Mouse (Mus musculus): ENCODE measurements around the gene A030014E15Rik.
"Not testable (repeated sequence)": the region's sequence is repeated elsewhere in the genome, so short reads cannot be mapped to it uniquely, and the experiment has no call there.

The A030014E15Rik gene

DNA sequence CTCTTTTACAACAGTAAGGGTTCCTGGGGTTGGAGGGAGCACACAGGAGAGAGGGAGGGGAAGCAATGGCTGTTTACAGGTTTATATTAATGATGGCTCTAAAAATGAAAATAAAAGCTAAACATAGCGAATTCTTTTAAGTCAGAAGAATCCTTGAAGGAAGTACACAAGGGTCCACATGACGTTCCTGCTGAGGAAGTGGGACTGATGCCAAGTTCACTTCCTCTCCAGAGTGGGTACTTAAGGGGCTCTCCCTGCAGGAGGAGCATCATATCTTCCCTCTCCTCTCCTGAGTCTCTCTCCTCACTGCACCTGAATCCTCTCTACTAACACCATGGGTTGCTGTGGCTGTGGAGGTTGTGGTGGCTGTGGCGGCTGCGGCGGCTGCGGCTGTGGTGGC is at the start of gene A030014E15Rik:
A030014E15Rik (plus strand) TSS at position 268 of the 400 bp plus-strand sequence.
- no peak for DNase-seq

DNA sequence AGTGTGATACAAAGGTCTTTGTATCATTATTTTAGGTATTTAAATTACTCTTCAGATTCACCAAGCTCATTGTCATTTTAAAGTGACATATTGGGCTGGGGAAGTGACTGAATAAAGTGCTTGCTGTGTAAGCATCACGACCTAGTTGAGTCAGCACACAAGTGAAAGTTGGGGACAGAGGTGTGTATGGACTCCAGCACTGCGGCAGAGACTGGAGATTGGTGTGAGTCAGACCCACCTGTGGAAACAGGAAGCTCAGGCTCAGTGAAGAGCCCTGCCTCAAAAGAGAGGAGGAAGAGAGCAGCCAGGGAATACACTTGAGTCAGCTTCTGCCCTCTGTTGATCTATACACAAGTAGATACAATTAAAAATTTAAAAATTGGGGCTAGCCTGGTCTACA is 45.5 kb upstream of the A030014E15Rik start:
- no peak for DNase-seq

DNA sequence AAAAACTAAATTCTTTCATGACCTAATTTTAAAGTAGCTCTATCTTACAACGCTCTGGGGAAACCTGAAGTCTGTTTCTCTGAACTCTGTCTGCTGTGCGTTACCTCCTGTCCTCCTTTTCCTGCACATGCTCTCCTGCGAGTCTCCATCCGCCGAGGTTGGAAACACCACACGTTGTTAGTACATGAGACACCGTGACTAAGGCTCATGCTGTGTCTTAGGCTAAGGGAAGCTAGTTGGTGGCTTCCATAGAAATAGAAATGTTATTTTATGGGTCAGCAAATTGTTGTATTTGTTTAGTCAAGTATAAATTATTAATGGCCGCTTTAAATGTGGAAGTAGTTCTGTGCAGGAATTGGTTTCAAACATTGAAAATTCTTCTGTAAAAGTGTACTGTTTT is 44.5 kb upstream of the A030014E15Rik start:
- DNase-seq, result no peak

DNA sequence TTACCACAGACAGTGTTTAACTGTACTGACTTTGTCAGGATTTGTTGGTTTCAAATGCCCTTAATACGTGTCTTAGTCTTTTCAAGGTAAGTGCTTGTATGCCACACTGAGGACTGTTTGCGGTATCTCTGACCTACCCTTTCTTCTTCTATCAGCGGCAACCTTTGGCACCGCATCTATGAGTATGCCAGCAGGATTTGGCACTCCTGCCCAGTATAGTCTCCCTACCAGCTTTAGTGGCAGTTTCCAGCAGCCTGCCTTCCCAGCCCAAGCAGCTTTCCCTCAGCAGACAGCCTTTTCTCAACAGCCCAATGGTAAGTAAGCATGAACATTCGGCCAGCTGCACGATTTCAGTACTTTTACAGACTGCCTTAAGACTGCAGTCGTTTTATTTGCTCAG is 31.4 kb upstream of the A030014E15Rik start:
- no peak for DNase-seq

DNA sequence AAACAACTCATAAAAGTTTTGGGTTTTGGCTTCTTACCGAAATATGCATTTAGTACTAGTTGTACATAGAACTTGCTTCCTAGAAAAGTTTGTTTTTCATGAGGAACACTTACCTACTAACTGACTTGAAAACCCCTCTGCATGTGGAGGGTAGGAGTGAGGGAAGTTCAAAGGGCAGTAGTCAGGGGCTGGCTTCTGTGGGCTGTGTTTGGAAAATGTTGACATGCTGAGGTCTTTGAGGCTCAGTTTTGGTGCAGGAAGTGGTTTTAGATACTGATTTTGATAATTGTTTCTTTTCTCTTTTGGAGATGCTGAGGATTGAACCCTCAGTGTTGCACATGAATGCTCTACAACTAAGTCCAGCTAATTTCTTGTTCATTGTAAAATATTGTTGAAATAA is 24.1 kb upstream of the A030014E15Rik start:
- DNase-seq, result peak; percentile 34

DNA sequence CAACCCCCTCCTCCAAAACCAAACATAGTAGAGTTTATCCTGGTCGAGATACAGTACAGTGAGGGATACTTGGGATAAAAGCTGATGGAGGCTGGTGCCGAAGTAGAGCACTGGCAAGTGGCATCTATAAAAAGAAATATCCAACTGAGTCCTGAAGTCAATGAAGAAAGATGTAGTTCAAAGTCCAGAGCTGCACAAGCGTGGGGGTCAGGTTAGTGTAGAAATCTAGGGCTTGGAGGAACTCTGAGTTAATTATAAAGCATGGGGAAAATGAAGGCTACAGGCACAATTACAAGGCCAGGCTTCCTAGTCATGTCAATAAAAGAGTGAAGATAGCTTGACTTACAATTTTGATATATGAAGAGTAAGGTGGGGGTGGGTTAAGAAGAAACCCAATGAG is 23.5 kb upstream of the A030014E15Rik start:
- DNase-seq, result no peak

DNA sequence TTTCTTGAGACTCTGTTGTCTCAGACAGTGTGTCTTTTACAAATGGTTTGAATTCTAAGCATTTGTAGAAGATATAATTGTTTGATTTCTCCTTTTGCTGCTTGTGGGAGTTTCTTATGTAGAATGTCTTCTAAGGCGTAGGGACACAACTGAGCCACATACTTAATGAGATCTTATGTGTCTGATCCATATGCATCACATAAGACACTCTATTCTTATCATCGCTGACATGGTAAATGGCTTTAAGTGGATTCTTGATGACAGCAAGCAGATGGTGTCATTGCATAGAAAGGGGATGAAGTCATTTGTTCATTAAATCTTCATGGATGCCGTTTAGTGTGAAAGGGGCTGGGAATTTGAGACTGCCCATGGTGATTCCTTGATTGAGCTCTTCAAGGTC is 18.8 kb upstream of the A030014E15Rik start:
- no peak for DNase-seq

DNA sequence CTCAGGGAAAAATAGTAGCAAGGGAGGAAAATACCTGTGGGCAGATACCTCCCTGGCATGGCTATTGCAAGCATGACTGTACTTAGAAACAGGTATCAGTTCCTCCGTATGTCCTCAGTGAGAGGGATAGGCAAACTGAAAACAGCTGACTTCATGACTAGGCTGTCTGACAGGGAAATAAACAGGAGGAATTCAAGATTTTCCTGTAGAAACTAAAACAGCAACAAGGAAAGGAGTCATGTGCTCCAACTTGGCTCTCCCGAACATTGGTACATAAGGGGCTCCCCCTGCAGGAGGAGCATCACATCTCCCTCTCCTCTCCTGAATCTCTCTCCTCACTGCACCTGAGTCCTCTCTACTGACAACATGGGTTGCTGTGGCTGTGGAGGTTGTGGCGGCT is 11.7 kb upstream of the A030014E15Rik start, which contains the start of gene A030005L19Rik:
A030005L19Rik (plus strand) TSS at position 301 of the 400 bp plus-strand sequence.
- no peak for DNase-seq

DNA sequence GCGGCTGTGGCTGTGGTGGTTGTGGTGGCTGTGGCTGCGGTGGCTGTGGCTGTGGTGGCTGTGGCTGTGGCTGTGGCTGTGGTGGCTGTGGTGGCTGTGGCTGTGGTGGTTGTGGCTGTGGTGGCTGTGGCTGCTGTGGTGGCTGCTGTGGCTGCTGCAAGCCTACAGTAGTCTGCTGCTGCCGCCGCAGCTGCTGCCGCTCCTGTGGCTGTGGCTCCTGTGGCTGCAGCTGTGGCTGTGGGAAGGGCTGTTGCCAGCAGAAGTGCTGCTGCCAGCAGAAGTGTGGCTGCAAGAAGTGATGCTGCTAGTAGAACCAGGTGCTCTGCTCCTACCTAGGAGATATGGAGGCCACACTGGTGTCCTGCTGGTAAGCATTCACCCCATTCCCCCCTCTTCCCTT is 11.3 kb upstream of the A030014E15Rik start:
- not testable (repeated sequence) for DNase-seq

DNA sequence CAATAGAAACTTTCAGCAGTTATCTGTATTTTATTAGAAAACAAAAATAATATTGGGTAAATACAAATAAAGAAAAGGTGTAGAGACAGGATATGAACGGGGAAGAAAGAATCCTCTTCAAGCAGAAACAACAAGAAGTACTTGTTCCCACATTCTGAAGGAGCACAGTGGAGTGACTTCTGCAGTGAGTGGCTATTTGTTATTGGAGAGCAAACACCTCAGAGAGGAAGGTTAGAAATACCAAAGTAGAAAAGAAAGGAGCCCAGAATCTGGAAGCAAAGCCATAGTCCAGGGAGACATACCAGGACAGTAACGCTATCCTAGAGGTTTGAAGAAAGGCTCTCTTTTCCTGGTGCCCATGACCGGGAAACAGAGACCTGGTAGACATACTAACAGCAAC is 5.8 kb downstream of the A030014E15Rik start:
- DNase-seq, result not testable (repeated sequence)

DNA sequence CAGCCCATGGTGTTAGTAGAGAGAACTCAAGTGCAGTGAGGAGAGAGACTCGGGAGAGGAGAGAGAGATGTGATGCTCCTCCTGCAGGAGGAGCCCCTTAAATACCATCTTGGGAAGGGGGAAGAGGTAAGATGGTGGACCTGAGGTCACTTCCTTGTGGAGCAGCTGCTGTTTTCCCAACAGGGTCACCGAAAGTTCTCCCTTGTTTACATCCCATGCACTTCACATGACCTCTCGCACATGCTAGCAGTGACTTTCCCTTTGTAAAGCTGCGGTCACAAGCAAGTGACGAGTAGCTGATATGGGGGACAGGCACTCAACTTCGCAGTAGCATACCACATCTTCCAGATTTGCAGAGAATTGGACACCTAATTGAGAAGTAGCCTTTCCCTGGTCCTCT is 6.6 kb downstream of the A030014E15Rik start, which contains the start of gene Gm6217:
Gm6217 (minus strand) TSS at position 74 of the 400 bp plus-strand sequence.
- not testable (repeated sequence) for DNase-seq

DNA sequence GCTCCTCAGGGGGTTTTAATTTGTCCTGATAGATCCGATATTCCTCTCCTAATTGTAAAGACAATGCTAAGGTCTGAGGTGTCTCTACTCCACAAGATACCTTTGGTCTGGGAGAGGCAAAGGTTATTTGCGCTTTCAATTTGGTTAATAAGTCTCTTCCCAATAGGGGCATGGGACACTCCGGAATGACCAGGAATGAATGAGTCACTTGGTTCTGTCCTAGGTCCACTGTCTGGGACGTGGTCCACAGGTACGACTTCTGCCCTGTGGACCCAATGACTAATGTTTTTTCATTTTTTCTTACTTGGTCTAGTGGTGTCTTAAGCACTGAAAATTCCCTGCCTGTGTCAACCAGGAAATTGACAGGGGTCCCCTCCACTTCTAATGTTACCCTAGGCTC is 13.9 kb downstream of the A030014E15Rik start:
- DNase-seq, result no peak

DNA sequence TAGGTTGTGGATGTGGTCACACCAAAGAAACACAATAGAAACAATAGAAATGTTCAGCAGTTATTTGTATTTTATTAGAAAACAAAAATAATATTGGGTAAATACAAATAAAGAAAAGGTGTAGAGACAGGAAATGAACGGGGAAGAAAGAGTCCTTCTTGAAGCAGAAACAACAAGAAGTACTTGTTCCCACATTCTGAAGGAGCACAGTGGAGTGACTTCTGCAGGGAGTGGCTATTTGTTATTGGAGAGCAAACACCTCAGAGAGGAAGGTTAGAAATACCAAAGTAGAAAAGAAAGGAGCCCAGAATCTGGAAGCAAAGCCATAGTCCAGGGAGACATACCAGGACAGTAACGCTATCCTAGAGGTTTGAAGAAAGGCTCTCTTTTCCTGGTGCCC is 17.8 kb downstream of the A030014E15Rik start:
- not testable (repeated sequence) for DNase-seq

DNA sequence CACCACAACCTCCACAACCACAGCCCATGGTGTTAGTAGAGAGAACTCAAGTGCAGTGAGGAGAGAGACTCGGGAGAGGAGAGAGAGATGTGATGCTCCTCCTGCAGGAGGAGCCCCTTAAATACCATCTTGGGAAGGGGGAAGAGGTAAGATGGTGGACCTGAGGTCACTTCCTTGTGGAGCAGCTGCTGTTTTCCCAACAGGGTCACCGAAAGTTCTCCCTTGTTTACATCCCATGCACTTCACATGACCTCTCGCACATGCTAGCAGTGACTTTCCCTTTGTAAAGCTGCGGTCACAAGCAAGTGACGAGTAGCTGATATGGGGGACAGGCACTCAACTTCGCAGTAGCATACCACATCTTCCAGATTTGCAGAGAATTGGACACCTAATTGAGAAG is 18.6 kb downstream of the A030014E15Rik start, which contains the start of gene A030003K21Rik:
A030003K21Rik (minus strand) TSS at position 94 of the 400 bp plus-strand sequence.
- not testable (repeated sequence) for DNase-seq

DNA sequence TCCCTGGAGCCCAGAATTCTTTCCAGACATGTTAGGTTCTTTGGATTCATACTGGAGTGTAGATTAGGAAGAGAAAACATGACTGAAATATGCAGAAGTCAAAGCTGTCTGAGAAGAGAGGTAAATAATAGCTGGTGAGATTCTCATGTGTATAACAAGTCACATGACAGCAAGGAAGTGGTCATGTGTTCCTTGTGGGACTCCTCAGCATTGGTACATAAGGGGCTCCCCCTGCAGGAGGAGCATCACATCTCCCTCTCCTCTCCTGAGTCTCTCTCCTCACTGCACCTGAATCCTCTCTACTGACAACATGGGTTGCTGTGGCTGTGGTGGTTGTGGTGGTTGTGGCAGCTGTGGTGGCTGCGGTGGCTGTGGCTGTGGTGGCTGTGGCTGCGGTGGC is 21.3 kb downstream of the A030014E15Rik start:
- not testable (repeated sequence) for DNase-seq

DNA sequence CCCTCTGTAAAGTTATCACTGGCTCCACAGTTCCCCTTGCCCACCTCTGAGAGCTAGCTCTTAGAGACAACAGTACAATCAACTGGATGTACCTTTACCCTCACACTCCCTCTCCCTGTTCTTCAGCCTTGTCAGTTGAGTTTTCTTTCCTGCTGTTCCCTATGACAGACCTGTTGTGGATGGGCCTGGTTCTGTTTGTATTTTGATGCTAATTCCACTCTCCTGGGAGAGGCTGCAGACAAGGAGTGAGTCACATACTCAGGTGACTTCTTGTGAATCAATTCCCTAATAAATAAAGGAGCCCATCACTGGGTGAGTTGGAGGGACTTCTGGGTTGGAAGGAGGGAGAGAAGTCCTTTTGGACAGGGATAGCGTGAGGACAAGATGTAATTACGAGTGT is 23.9 kb downstream of the A030014E15Rik start:
- no peak for DNase-seq

DNA sequence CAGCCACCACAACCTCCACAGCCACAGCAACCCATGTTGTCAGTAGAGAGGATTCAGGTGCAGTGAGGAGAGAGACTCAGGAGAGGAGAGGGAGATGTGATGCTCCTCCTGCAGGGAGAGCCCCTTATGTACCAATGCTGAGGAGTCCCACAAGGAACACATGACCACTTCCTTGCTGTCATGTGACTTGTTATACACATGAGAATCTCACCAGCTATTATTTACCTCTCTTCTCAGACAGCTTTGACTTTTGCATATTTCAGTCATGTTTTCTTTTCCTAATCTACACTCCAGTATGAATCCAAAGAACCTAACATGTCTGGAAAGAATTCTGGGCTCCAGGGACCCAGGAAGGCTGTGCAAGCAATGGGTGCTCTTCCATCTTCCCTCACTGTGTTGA is 31.2 kb downstream of the A030014E15Rik start, which contains the start of gene Gm7544:
Gm7544 (minus strand) TSS at position 101 of the 400 bp plus-strand sequence.
- not testable (repeated sequence) for DNase-seq

DNA sequence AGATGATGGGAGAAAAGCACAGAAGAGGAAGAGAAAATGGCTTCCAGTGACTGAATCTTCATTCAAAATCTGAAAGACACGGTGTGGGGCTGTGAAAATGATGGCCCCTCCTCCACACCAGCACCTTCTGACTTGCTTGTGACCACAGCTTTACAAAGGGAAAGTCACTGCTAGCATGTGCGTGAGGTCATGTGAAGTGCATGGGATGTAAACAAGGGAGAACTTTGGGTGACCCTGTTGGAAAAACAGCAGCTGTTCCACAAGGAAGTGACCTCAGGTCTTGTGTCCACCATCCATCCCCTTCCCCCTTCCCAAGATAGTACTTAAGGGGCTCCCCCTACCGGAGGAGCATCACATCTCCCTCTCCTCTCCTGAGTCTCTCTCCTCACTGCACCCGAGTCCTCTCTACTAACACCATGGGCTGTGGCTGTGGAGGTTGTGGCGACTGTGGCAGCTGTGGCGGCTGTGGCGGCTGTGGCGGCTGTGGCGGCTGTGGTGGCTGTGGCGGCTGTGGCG is 35.2 kb downstream of the A030014E15Rik start, which contains the start of gene Gm47955:
Gm47955 (plus strand) TSS at position 417 of the 516 bp plus-strand sequence.
- DNase-seq, result no peak

DNA sequence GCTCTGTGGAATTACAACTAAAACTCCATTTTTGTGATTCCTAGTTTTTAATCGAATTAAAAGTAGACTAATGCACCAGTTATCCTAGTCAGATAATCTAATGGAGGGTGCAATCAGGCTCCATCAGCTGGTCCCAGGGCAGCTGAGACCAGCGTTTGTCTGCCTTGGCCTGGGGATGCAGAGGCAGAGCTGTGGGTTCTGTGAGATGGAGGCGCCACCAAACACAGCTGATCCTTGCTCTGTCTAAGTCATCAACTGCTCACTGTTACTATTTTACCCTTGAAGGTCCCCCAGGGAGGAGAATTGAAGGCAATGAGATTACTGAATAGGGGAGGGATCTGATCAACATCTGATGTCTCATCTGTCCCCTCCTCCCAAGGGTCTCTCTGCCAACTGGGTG is 41.7 kb downstream of the A030014E15Rik start:
- no peak for DNase-seq

DNA sequence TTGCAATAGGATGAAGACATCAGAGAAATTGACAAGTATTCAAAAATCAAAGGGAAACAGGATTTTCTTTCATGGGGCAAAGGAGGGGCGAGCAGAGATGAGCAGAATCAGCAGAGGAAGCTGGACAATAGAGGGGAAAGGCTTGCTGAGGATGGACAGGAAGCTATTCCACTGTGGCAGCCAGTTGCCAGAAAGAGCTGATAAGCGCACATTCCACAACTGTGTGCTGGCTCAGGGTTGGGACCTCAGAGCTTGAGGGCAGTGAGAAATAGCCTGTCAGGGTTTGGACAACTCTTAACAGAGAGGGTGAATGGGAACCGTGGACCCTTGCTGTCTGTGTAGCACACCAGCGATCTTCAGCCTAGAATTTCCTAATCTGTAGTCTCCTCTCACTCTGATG is 47.3 kb downstream of the A030014E15Rik start:
- DNase-seq, result no peak

DNA sequence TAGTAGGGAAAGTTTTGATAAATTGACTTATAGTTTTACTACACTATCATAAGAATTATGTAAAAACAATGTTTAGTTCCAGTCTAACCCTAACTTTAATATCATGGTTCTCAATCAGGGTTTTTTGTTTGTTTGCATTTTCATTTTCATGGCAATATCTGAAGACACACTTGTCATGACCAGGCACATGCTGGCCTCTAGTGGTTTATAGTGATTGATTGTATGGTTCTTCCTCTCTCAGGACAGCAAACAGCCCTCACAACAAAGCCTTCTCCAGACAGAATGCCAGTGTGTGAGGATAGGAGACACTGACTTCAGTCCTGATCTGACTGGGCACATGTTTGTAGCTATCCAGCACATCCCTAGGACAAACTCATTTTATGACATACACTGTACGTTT is 48.5 kb downstream of the A030014E15Rik start:
- DNase-seq, result no peak

DNA sequence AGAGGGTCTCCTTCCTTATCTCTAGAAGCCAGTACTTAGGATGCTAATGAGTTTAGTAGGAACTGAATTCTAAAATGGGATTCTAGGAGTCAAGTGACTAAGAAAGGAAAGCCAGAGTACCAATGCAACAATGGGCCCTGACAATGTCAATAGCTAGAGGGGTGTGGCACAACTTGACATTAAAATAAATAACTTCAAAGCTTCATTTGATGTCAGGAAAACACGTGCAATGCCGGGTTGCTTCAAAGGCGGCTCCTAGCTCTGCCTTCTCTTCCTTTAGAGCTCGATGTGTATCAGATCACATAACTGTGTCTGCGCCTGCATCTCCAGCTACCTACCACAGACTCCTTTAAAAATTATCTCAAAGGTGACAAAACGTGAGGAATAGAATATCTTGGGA is 49.2 kb downstream of the A030014E15Rik start:
- peak; percentile 24 for DNase-seq

DNA sequence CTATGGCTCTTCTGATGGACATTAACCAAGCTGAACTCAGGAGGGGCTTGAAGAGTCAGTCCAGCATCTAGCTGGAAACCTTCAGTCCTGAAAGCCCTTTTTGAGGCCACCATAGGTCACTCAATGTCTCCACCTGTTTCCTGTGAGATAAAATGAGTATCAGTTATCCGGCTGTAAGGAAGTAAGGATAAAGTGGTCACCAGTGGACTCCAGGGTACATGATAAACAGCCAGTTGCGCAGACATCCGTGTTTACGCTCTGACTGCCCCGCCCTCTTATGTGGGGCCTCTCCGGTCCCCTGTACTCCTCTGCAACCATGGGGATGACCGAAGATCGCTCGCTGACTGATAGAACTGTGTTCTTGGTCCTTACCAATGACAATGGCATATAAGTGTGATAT is 49.6 kb downstream of the A030014E15Rik start:
- DNase-seq, result no peak
